Mouse (Mus musculus): ENCODE data around the gene Parp8.

DNA sequence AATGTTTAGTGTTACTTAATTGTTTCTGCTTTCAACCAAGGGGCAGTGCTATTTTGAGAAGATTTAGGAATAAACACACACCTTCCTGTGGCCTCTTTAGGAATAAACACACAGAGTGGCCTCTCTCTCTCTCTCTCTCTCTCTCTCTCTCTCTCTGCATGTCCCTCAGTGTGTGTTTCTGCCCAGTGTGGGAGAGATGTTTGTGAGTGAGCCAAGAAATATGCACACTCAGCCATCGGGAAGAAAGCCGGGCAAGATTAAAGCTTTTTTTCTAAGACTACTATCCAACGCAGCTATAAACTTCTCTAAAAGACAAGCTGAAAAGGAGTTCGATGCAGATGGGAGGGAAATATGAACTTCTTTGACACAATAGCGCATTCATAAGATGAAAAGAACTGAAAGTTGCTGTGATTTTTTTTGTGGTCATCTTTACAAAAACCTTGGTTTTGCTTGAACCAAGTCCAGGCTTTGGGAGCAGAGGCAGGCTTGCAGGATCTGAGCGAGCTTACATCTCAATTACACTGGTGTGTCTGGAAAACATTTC, 107.9 kb downstream of the Parp8 start:
- TF ChIP-seq CTCF (IDR thresholded peaks at IDR 0.05; ENCODE audit: low read depth) (no peak), EP300 (IDR thresholded peaks at IDR 0.05; ENCODE audit: low read depth) (no peak)
